Mouse (Mus musculus) frontal cortex, adult (tissue): ENCODE measurements around the gene Phf24.
A peak's percentile ranks its signal among the peaks of the same experiment; 100 is the strongest.

Experiments used
- ATAC-seq: cut with Nextera tagmentation; 2 replicates; pipeline ENCODE4 v1.9.2; 2017; ENCODE audit warnings: mild to moderate bottlenecking, moderate library complexity, mixed read lengths; ENCODE audit not compliant: low TSS enrichment

Phf24 gene

DNA sequence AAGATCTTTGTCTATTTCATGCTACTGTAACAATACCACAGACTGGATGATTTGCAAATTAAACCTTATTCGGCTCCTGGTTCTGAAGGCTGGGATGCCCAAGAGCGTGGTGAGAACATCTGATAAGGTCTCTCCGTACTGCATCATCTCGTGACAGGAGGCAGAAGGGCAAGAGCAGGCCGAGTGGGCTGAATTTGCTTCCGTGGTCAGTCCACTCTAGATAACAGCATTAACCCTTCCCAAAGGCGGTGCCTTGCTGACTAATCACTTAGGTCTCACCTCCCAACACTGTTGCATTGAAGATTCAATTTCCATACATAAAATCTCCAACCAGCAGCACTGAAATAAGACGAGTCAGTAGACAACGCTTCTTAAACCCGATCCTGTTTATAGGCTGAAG lies 3.1 kb upstream of the Phf24 start:
- ATAC-seq = no peak

DNA sequence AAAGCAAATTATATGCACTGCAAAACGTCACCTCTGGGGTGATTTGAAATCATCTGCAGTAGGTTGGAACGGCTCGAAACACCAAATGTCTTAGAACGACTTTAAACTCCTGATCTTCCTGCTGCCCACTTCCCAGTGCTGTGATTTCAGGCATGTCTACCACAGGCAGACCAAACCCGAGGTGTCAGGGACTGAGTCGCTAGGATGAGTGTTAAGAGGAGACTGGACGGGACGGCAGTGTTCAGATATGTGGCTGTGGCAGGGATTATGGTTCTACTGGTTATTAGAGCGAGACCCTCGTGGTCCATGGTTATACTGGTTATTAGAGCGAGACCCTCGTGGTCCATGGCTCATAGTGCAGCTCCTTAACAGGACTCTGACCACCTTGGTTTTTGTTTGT lies 1.1 kb upstream of the Phf24 start:
- ATAC-seq = no peak

DNA sequence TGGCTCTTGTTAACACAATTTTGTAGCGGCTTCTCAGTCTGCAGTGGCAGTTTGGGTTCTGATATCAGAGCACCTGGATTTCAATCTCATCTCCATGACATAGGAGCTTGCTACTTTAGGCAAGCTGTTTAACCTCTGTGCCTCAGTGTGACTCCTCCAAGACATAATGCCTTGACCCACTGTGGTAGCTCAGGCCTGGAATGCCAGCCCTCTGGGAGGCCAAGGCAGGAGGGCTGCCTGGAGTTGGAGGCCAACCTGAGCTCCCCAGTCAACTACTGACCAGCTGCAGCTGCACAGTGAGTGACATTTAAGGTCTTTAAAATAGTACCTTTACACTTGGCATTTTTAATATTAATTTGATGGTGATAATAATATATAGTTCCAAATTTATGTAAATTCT lies 494 bp upstream of the Phf24 start:
- ATAC-seq = no peak

DNA sequence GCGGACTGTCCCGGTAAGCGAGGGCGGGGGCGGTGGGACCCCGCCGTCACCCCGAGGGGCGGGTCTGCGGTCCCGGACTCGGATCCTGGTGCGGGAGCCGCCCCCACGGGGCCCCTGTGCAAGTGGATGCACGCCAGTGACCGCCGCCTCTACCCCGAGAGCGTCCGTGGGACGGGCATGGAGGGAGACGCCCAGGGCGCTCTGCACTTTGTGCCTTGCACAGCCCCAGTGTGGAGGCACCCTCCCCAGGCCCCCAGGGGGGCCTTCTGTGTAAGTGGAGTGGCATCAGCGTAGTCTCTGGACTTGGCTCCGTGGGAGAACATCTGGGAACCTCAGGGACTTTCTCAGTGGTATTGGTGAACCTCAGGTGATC lies 928 bp downstream of the Phf24 start:
- no peak for ATAC-seq

DNA sequence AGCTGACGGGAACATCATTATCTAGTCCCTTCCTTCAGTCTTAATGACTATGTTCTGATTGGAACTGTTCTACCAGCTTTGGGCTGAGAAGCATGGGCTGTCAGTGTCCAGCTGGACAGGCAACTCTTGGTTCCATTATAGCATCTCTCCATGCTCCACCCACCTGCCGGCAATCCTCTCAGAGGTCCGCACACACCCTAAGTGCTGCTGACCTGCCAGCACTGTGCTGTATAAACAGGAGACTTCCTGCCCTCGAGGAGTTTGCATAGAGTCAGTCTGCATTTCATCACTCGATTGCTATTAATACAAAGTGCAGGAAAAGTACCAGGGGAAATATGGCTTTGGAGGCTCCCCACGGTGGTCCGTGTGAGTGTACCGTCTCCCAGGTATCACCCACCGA lies 4.3 kb downstream of the Phf24 start:
- ATAC-seq = no peak

DNA sequence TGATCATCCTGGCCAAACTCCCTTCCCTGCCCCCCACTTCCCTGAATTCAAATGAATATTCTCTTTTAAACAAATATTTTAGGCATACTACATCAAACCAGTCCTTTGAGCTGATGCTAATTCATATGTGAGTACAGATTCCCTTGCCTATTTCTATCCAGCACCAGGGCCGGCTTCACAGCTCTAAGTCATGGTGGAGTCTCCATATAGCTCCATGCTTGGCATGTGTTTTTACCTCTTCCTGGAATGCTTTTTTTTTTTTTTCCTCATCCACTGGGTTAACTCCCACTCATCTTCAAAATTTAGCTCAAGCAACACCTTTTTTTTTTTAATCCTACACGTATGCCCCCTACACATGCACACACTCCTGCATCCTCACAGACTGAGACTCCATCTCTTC lies 5.1 kb downstream of the Phf24 start:
- peak; percentile 69 for ATAC-seq

DNA sequence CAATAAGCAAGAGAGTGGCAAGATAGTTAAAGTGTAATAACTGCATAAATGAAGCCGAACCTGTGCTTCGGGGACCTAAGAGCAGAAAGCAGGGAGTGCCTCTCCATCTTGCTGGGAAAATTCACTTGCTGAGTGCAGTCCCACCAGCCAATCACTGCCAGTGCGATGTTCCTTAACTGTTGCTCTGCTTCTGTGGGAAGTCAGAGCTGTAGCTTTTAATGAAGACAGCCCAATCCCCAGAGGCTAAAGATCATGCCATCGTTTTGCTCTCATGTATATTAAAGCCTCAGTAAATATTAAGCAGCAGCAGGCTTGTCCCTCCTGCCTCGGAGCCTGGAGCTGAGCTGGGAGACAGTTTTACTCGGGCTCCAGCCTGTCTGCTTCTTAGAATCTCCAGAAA lies 5.6 kb downstream of the Phf24 start:
- no peak for ATAC-seq

DNA sequence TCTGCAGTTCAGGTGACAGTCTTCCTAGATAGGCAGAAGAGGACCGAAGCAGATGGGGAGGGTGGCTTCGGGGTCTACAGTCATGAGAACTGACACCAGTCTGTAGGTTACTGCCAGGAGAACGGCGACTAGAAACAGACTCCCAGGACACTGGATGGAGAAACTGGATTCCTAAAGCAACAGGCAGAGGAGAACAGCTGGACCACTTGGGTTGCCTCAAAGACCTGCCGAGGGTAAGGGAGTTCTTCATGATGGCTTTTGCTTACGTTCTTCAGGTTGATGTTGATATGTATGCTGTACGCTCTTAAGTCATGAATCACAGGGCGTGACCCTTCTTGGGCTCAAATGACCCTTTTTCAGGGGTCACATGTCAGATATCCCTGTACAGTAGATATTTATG lies 6.0 kb downstream of the Phf24 start:
- no peak for ATAC-seq

DNA sequence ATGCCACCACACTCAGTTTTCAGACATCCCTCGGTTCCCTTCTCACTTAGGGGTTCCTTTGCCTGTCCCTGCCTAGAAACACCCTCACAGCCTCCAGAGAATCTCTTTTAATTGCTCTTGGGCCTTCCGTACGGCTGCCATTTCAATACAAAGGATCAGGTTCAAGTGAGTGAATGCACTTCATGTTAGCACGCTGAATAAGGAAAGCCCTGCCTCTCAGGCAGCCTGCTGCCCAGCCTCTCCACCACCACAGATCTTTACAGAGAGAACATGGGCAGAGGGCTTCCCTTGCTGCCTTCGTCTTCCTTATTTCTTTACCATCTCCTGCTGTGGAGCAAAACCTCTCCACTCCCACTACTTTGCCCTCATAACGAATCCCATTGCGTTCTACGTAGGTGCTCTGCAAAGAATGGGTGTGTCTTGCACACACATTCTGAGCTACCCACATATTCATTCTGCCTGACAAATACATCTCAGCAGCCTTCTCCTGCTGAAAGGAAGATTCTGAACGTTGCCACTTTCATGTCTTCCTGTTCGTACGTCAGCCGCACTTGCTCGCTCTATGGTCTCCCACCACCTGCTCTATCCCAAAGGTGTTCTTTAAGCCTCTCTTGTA lies 7.7 kb downstream of the Phf24 start:
- peak; percentile 41 for ATAC-seq

DNA sequence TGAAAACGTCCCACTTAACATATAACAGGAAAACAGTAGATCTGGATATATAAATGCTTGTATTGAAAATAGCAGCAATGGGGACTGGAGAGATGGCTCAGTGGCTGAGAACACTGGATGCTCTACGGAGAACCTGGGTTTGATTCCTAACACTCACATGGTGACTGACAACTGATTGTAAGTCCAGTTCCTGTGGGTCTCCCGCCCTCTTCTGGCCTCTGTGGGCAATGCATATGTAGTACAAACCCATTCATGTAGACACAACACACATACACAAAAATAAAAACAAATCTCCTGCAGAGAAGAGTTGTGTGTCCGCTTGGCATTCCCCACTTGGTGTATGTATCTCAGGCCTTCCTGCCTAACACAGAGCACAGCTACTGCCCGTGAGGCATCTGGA lies 11.7 kb downstream of the Phf24 start:
- ATAC-seq = no peak

DNA sequence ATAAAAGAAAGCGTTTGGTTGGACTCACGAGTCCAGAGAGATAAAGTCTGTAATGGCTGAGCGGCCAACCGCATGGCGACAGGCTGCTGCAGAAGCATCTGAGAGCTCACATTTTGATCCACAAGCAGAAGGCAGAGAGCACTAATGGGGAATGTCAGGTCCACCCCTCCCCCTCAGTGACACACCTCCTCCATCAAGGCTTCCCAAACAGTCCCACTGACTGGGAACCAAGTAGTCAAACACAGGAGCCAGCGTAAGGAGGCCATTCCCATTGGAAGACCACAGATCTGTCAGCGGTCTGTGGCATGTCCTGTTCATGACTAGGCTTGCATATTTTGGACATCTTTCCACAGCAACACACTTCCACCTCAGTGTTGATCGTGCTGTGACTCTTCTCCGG lies 12.5 kb downstream of the Phf24 start:
- ATAC-seq = no peak

DNA sequence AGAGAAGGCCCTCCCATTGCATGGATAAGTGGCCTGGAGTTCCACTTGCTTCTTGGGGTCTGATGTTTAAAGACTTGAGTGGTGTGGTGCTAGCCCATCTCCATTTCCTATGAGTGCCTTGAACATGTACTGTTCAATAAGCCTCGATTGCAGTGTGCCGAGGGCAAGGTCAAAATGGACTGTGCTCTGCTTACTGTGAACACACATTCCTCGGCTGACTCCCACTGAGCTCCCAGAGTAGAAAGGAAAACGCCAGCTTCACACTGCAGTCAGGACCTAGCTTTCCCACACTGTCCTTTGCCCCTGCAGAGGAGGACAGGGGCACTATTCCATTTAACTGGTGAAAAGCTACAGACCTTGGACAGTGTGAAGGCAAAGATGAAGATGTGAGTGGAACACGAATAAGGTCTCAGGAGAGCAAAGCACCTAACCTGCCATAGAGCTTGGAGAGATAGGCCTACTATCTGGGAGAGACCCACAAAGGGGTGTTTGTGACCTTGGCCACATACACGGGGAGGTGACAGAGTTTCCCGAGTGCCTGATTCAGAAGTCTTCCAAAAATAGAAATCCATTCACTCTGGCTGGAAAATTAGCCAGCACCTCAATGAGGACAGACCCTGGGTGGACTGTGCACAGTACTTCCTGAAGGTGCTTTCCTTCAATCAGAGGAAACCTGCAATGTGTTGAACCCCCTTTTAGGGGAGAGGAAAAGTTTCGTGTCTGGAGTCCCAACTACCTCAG lies 15.9 kb downstream of the Phf24 start:
- no peak for ATAC-seq

DNA sequence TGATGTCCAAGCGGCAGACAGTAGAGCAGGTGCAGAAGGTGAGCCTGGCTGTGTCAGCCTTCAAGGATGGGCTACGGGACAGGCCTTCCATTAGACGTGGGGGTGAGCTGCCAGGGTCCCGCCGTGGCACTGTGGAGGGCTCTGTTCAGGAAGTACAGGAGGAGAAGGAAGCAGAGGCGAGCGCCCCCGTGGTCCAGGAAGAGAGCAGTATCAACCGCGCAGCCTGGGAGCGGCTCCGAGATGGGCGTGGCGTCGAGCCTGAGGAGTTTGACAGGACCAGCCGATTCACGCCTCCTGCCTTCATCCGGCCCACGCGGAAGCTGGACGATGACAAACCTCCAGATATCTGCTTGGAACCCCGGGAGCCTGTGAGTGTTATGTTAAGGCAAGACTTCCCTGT lies 17.2 kb downstream of the Phf24 start:
- ATAC-seq = peak; percentile 59

DNA sequence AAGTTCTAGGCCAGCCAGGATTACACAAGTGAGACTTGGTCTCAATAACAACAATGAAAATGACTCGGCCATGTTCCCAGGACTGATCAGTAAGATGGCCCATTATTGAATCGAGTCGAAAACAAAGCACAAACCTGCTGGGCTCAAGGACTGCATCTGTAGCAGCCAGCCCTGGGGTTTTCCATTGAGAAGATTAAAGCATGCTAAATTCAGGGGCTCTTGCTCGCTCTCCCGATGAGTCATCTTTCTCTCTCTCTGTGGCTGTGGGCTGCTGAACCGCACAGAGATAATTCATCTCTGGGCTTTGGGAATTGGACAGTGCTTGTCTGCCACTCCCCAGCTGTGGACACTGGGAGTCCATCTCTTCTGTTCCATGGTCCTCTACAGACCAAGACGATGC lies 24.9 kb downstream of the Phf24 start:
- peak; percentile 42 for ATAC-seq

DNA sequence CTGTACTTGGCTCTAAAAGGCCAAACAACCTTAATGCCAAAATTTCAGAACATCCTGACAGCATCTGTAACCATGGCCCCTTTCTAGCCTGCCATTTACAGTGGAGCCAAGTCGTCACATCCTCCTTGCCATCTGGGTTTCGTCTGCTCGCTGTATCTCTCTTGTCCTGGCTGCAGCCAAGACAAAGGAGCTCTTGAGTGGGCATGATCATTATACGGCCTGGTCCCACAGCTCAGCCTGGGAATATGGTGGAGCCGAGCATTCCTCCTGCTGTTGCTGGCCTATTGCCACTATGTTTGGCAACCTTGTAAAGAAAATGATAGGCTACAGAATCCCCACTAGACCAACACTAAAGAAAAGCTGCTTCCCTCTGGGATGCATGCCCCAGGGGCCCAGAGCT lies 26.9 kb downstream of the Phf24 start:
- ATAC-seq = no peak

DNA sequence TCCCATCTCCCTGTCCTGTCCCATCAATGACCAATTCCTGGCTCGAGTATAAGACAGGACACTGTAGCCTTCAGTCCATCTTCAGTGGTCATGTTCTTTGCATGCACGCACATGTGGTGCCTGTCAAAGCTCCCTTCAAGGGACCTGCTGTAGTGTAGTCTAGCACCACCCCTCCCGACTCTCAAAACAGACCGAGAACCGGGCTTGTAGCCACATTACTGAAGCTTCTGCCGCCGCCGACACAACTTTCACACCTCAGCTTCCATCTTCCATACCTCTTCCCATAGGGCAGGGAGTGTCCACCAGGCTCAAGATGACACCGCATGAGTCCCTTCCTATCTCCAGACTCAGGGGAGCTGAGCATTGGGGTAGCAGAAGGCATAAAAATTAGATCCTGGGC lies 27.7 kb downstream of the Phf24 start:
- ATAC-seq = no peak

DNA sequence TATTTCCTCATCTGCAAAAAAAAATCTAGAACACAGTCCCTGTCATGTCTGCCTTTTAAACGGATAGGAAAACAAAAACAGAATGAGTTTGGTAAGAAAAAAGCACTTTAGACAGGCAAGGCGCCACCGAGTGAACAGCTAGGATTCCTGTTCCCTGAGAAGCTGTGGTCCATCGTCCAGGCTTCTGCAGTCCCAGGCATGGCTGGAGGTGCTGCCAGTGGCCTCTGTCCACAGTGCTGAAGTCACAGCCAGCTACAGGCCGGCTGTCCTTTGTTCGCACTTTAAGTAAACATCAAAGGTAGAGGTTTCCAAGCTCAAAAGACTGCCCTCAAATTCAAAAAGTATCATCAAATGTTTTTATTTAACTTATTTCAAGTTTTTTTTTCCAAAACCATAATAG lies 28.6 kb downstream of the Phf24 start:
- ATAC-seq = no peak

DNA sequence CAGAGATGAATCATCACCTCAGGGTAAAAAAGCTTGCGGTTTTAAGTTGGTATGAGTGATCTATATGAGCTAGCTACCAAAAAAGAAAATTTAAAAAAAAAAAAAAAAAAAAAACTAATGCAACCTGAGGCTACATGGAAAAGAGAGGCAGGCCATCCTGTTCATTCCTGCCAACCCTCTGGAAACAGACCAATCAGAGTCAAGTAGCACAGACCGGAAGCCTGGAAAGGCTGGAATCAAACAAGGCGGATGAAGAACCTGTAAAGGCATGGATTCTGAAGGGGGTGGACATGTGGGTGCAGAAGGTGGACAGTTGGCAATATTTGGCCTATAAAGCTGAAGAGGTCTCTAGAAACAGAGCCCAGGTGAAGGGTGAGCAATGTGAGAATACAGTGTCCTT lies 29.0 kb downstream of the Phf24 start:
- ATAC-seq = no peak

DNA sequence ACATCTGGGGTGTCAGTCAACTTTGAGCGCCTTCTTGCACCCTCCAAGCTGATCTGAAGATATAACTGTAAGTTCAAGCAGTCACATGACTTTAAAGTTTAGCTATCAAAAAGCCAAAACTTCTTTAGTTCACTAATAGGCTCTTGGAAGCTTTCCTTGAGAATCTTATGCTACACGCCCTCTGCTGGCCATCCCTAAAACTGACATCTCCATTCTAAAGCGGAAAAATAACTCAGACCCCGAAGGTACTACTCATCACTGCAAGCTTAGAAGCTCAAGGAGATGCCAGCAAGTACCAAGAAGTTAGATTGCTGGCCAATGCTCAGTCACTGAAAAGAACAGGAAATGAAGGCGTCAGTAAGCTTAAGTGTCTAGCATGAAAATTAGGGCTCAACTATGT lies 29.5 kb downstream of the Phf24 start:
- ATAC-seq = no peak

DNA sequence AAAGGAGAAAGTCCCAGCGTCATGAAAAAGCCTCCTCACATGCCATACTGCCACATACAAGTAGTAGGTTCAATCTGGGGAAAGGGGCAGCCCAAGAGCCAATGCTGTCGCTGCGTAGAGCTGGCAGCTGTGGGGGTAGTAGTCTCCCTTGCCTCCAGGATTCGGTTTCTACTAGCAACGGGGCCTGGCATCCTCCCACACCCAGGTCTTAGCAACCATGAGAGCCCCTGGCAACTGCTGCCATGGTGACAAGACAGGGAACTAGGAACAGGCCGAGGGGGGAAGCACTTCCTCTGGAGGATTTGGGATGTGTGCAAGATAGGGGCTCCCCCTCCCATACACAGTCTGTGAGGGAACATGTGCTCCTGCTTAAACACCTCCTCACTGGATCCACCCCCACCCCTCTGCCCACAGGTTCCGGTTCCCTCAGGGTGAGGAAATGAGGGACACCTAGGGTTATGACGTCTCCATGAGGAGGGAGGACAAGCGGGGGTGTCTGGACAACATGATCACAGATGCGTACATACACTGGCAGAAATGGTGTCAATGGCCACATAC lies 30.4 kb downstream of the Phf24 start:
- peak; percentile 48 for ATAC-seq

DNA sequence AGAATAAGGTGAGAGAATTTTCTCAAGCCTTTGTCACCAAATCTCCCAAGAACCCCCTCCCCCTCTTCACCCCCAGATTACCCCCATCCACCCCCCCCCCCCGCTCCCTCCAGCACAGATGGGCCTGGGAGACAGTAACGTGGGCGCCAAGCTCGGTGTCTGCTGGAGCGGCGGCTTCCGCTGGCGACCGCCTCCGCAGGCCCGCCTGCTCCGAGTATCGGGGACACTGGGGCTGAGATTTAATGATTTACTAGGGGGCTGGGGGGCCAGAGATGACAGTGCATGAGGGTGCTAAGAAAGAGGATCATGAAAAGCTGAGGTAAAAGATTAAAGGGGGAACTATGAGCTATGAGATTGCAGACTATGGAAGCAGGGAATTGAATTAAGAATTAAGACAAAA lies 32.1 kb downstream of the Phf24 start:
- no peak for ATAC-seq

DNA sequence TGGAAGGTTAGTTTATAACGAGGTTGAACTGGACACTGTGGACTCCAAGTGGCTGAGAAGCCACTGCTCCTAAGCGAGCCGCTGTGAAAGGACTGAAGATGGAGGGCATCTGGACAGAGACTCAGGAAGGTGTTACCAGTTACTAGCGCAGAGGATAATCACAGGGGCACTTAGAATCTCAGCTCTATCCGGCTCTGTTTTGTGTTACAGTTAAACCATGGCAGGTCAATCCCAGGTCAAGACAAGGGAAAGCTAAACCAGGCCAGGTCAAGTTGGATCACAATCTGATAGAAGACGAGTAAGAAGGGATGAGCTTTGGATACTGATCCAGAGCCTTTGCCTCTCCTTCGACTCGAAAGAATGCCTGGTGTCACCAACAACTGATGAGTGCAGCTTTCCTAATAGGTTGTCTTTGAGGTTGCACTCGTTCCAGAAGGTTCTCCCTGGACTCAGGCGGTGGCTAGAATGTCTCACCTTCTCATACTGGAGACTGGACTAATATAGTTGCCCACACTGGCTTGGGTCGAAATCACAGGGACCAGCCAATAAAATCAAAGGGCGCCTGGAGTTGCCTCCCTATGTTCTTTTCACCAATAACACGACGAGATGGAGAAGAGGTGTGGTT lies 32.7 kb downstream of the Phf24 start:
- no peak for ATAC-seq

DNA sequence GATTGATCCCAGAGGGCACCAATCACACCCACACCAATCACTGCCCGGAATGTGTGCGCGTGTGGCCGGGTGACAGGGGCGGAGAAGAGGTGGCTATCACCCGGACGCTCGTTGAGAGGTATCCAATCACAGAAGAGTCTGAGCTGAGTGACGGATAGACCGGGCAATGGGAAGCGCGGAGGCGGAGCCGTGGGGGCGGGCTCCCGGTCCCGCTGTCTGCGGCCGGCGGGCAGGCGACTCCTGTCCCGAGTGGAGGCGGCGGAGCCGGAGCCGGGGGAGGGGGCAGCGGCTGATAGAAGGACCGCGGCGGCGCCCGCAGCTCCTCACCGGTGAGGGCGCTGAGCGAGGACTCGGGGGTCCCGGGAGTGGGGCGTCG lies 33.2 kb downstream of the Phf24 start, which contains the start of gene Dnajb5:
Gene Dnajb5, plus strand, starts transcription at position 139 of the 376 bp plus-strand sequence.
- peak; percentile 55 for ATAC-seq
